8 mouse cellular contexts compared by ENCODE assay signal in the genomic region with DNA sequence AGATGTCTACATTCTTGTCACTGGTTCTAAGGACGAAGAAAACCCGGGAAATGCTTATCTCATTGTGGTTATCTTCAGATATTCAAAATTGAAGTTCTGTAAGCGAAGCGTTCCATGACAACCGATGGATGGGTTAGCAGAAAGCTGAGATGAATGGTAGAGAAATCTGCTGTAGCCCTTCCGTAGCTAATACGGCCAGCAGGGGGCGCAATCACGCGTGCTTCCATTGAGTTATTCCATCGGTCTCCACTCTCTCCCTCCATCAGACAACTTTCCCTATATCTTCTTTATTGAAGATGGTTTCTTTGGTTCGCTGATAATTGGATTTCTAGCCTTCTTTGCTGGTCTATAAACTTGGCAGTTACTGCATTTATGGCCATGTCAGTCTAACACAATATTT.
DNase-seq lines count a peak whose midpoint lies in the region; ATAC-seq and TF ChIP-seq lines count a peak whose summit lies in the region.

No protein-coding gene starts in this region.

- 40% methylated on average over 12 of the region's 12 CpGs for WGBS in limb, embryonic 11.5 days

- no peak overlapping the region for H3K27ac ChIP-seq in limb, embryonic 11.5 days (replicated peaks; ENCODE audit: low read depth, low read length)

- peak; percentile 81 for TF ChIP-seq CTCF in brain, embryonic 14.5 days (IDR thresholded peaks at IDR 0.05; ENCODE audit: borderline replicate concordance, extremely low read depth, insufficient read depth, insufficient read length)

- no peaks in the 10 kb centered on the region for H3K9me3 ChIP-seq in limb, embryonic 11.5 days (ENCODE audit: control insufficient read depth, low read length)

- DNase-seq in kidney, adult 18-20 months = peak; percentile 45
- no peak for DNase-seq in kidney, adult 11 months
- DNase-seq in R1 (ENCODE audit: low read depth, low spot score) = peak; percentile 60
- DNase-seq in brain, embryonic 14.5 days (ENCODE audit: low read depth) = peak; percentile 65
- peak; percentile 43 to 69 for DNase-seq in gastrocnemius, postnatal 4 days (ENCODE audit: low spot score in 2 of 2)
- peak; percentile 75 for DNase-seq in limb, embryonic 11.5 days (ENCODE audit: low spot score)
- peak; percentile 18 for DNase-seq in right cerebral cortex, postnatal 25 days

- H3K9ac ChIP-seq in limb, embryonic 11.5 days (ENCODE audit: low read length) = no peak overlapping the region

- H3K27me3 ChIP-seq in limb, embryonic 11.5 days (ENCODE audit: control insufficient read depth, insufficient read depth, low read length) = no peaks in the 10 kb centered on the region

- no peak overlapping the region for H3K4me2 ChIP-seq in limb, embryonic 11.5 days (ENCODE audit: low read depth, severe bottlenecking)

- 0 out of 2 replicates have a peak, but pooled peaks cover 2% of the 10 kb centered on the region for H3K4me1 ChIP-seq in limb, embryonic 11.5 days (ENCODE audit: control insufficient read depth, insufficient read depth, low read length)

- TF ChIP-seq POLR2A in brain, embryonic 14.5 days (IDR thresholded peaks at IDR 0.05; ENCODE audit: borderline replicate concordance, extremely low read depth, insufficient read depth, insufficient read length, poor library complexity, severe bottlenecking) = no peak

- no peak overlapping the region for H3K4me3 ChIP-seq in limb, embryonic 11.5 days (ENCODE audit: low read depth, low read length)

- H3K36me3 ChIP-seq in limb, embryonic 11.5 days (ENCODE audit: control insufficient read depth, insufficient read depth, low read length) = no peaks in the 10 kb centered on the region

- no peak for ATAC-seq in limb, embryonic 11.5 days (ENCODE audit: insufficient number of reproducible peaks, low FRiP score, low TSS enrichment, low read depth)
- no peak for ATAC-seq in granulocyte monocyte progenitor cell, adult 5-6 weeks (replicated peaks; ENCODE audit: poor library complexity, severe bottlenecking)
